ENCODE assay signal across 26 mouse cellular contexts in the genomic region with DNA sequence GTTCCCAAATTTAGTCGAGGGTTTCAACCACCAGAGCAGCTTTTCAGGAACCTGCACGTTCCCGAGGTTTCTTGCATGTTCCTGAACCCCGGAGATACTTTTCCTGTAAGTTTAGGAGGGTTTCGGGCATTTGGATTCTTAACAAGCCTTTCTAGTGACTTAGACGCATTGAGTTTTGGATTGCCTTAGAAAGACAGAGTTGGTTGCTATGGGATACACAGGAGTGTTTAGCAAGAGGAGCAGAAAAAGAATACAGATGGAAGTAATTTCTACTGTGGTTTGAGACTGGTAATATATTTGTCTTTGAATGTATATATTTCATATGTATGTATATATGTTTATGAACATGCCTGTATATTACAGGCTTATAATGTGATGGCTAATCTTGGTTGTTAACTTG.
DNase-seq lines count a peak whose midpoint lies in the region; ATAC-seq and TF ChIP-seq lines count a peak whose summit lies in the region.
"Had no signal": no experiment of that assay in that cellular context is flagged by ENCODE, and none has a peak within 500 bp of the region (broad histone marks: within the 10 kb centered on the region; RNA-seq: fewer than 3 reads in every experiment).

No protein-coding gene starts in this region.

- peaks cover 2% of the 10 kb centered on the region; the same call in 1 of the 2 replicates for H3K4me1 ChIP-seq in embryonic facial prominence, embryonic 13.5 days
- no peaks in the 10 kb centered on the region for H3K4me1 ChIP-seq in embryonic facial prominence, embryonic 10.5 days
- peaks cover 3% of the 10 kb centered on the region; the same call in 1 of the 2 replicates for H3K4me1 ChIP-seq in midbrain, postnatal 0 days (ENCODE audit: insufficient read depth, low read length)
- H3K4me1 ChIP-seq in midbrain, embryonic 15.5 days, result peaks cover 4% of the 10 kb centered on the region
- H3K4me1 ChIP-seq: forebrain, embryonic 10.5 days had no signal

- H3K9me3 ChIP-seq in embryonic facial prominence, embryonic 13.5 days, result peaks cover 4% of the 10 kb centered on the region; the same call in 1 of the 2 replicates
- no peaks in the 10 kb centered on the region for H3K9me3 ChIP-seq in embryonic facial prominence, embryonic 10.5 days
- H3K9me3 ChIP-seq in midbrain, postnatal 0 days (ENCODE audit: low read length), result 0 out of 2 replicates have a peak, but pooled peaks cover 5% of the 10 kb centered on the region
- no peaks in the 10 kb centered on the region for H3K9me3 ChIP-seq in midbrain, embryonic 15.5 days
- H3K9me3 ChIP-seq: embryonic facial prominence, embryonic 12.5 days; forebrain, embryonic 13.5 days; forebrain, embryonic 15.5 days had no signal

- WGBS in embryonic facial prominence, embryonic 13.5 days, result 58% methylated on average over 6 of the region's 6 CpGs
- WGBS in embryonic facial prominence, embryonic 10.5 days, result 92% methylated on average over 6 of the region's 6 CpGs
- 65% methylated on average over 6 of the region's 6 CpGs for WGBS in midbrain, postnatal 0 days
- WGBS in midbrain, embryonic 15.5 days, result 82% methylated on average over 6 of the region's 6 CpGs

- H3K4me2 ChIP-seq in embryonic facial prominence, embryonic 13.5 days, result no peak overlapping the region
- H3K4me2 ChIP-seq in midbrain, postnatal 0 days (ENCODE audit: low read depth, low read length, poor library complexity, severe bottlenecking), result no peak overlapping the region
- H3K4me2 ChIP-seq in midbrain, embryonic 15.5 days, result no peak overlapping the region
- H3K4me2 ChIP-seq: embryonic facial prominence, embryonic 12.5 days; forebrain, embryonic 13.5 days; forebrain, embryonic 15.5 days had no signal

- no peak overlapping the region for H3K4me3 ChIP-seq in embryonic facial prominence, embryonic 13.5 days
- H3K4me3 ChIP-seq in embryonic facial prominence, embryonic 10.5 days, result no peak overlapping the region
- no peak overlapping the region for H3K4me3 ChIP-seq in midbrain, postnatal 0 days (ENCODE audit: low read depth, low read length)
- no peak overlapping the region for H3K4me3 ChIP-seq in midbrain, embryonic 15.5 days
- H3K4me3 ChIP-seq: embryonic facial prominence, embryonic 12.5 days; forebrain, embryonic 10.5 days; forebrain, embryonic 13.5 days; forebrain, embryonic 15.5 days had no signal

- TF ChIP-seq CTCF in midbrain, postnatal 0 days (IDR thresholded peaks at IDR 0.05), result no peak

- peak overlapping the region; percentile 57 for H3K27ac ChIP-seq in embryonic facial prominence, embryonic 13.5 days
- H3K27ac ChIP-seq in embryonic facial prominence, embryonic 10.5 days (replicated peaks), result no peak overlapping the region
- no peak overlapping the region for H3K27ac ChIP-seq in midbrain, postnatal 0 days (ENCODE audit: low read depth, low read length)
- H3K27ac ChIP-seq in midbrain, embryonic 15.5 days, result no peak overlapping the region
- H3K27ac ChIP-seq: forebrain, embryonic 10.5 days; forebrain, embryonic 13.5 days; forebrain, embryonic 15.5 days had no signal

- no peak for DNase-seq in embryonic facial prominence, embryonic 10.5 days (ENCODE audit: low spot score)
- DNase-seq in midbrain, postnatal 0 days (ENCODE audit: low spot score), result peak; percentile 20
- peak; percentile 5 for DNase-seq in telencephalon, adult 2 months (ENCODE audit: low read depth, low spot score)
- DNase-seq in urinary bladder, postnatal 10 days (ENCODE audit: low spot score), result no peak
- DNase-seq: adrenal gland, adult 8-10 months; adrenal gland, postnatal 14 days; adrenal gland, postnatal 36 days; B cell, adult 2 months; cerebellum, adult 11 months; cerebellum, adult 18-20 months; cerebellum, adult 8-10 months; cerebellum, adult 9-11 months; cerebellum, postnatal 14 days; cerebellum, postnatal 36 days; embryo, embryonic 11 days had no signal

- ATAC-seq in embryonic facial prominence, embryonic 13.5 days (ENCODE audit: insufficient number of reproducible peaks, insufficient read depth, low FRiP score, low TSS enrichment, low read depth), result no peak
- no peak for ATAC-seq in midbrain, postnatal 0 days (ENCODE audit: low FRiP score)
- no peak for ATAC-seq in midbrain, embryonic 15.5 days (replicated peaks)
- ATAC-seq: activated CD4-positive, CD25-positive, alpha-beta regulatory T cell, adult 4 months; CD4-positive, CD25-positive, alpha-beta regulatory T cell, adult 4 months; forebrain, embryonic 13.5 days; forebrain, embryonic 15.5 days; Patski had no signal

- no peak overlapping the region for H3K9ac ChIP-seq in embryonic facial prominence, embryonic 13.5 days
- H3K9ac ChIP-seq in midbrain, postnatal 0 days (replicated peaks; ENCODE audit: low read length, poor library complexity, severe bottlenecking), result no peak overlapping the region
- no peak overlapping the region for H3K9ac ChIP-seq in midbrain, embryonic 15.5 days
- H3K9ac ChIP-seq: embryonic facial prominence, embryonic 12.5 days; forebrain, embryonic 13.5 days; forebrain, embryonic 15.5 days had no signal

- no peaks in the 10 kb centered on the region for H3K36me3 ChIP-seq in embryonic facial prominence, embryonic 13.5 days
- H3K36me3 ChIP-seq in embryonic facial prominence, embryonic 10.5 days (replicated peaks), result no peaks in the 10 kb centered on the region
- no peaks in the 10 kb centered on the region for H3K36me3 ChIP-seq in midbrain, postnatal 0 days (ENCODE audit: insufficient read depth, low read length)
- H3K36me3 ChIP-seq in midbrain, embryonic 15.5 days (replicated peaks), result no peaks in the 10 kb centered on the region
- H3K36me3 ChIP-seq: embryonic facial prominence, embryonic 12.5 days; forebrain, embryonic 10.5 days; forebrain, embryonic 15.5 days; G1E had no signal

- H3K27me3 ChIP-seq in embryonic facial prominence, embryonic 13.5 days, result no peaks in the 10 kb centered on the region
- H3K27me3 ChIP-seq in embryonic facial prominence, embryonic 10.5 days (replicated peaks; ENCODE audit: low read depth, poor library complexity, severe bottlenecking), result no peaks in the 10 kb centered on the region
- H3K27me3 ChIP-seq in midbrain, postnatal 0 days (ENCODE audit: insufficient read depth, low read length), result no peaks in the 10 kb centered on the region
- H3K27me3 ChIP-seq in midbrain, embryonic 15.5 days (replicated peaks), result no peaks in the 10 kb centered on the region
- H3K27me3 ChIP-seq: CH12.LX; embryonic facial prominence, embryonic 12.5 days; forebrain, embryonic 13.5 days; forebrain, embryonic 15.5 days; Patski had no signal

Comparison
In these comparisons a context has a peak if more than half of its experiments do, and no peak if none do; other contexts are left out.
1. DNase-seq: peak in midbrain, postnatal 0 days (single experiment) and telencephalon, adult 2 months (single experiment); none in embryonic facial prominence, embryonic 10.5 days (single experiment) and urinary bladder, postnatal 10 days (single experiment).